Mouse (Mus musculus) embryonic facial prominence, embryonic 12.5 days (tissue): ENCODE results near the gene Krcc1. TPM values are rescaled to one million over a fixed set of nuclear protein-coding genes. Genes with fewer than 3 reads are reported as not detected.
"Not testable (repeated sequence)": the region's sequence is repeated elsewhere in the genome, so short reads cannot be mapped to it uniquely, and the experiment has no call there.

Experiments used
- ATAC-seq: fragments of 200-750 bp; cut with Nextera tagmentation; 2 replicates; pipeline ENCODE4 v1.8.0; 2017; ENCODE audit not compliant: insufficient number of reproducible peaks, insufficient read depth, low FRiP score, low TSS enrichment
- H3K27ac ChIP-seq: fragments of 300-500 bp; sonication (generic); 2 replicates; pipeline ENCODE4 v1.5.1; 2016; ENCODE audit warnings: mild to moderate bottlenecking
- H3K27me3 ChIP-seq: fragments of 300-500 bp; sonication (generic); 2 replicates; pipeline ENCODE4 v1.6.1; 2016; ENCODE audit warnings: mild to moderate bottlenecking, moderate library complexity
- H3K36me3 ChIP-seq: fragments of 300-500 bp; sonication (generic); 2 replicates; pipeline ENCODE4 v1.6.1; 2016; ENCODE audit warnings: mild to moderate bottlenecking
- H3K4me1 ChIP-seq: fragments of 300-500 bp; sonication (generic); 2 replicates; pipeline ENCODE4 v1.6.1; 2016
- H3K4me2 ChIP-seq: fragments of 300-500 bp; sonication (generic); replicated peaks from 2 replicates; pipeline ENCODE4 v1.6.1; 2016; ENCODE audit warnings: mild to moderate bottlenecking, moderate library complexity
- H3K4me3 ChIP-seq: fragments of 300-500 bp; sonication (generic); 2 replicates; pipeline ENCODE4 v1.5.1; 2016; ENCODE audit warnings: mild to moderate bottlenecking
- H3K9ac ChIP-seq: fragments of 300-500 bp; sonication (generic); 2 replicates; pipeline ENCODE4 v1.6.1; 2016; ENCODE audit warnings: mild to moderate bottlenecking, moderate library complexity
- H3K9me3 ChIP-seq: fragments of 300-500 bp; sonication (generic); 2 replicates; pipeline ENCODE4 v1.6.1; 2016; ENCODE audit warnings: mild to moderate bottlenecking, moderate library complexity
- WGBS: fragments of 180-500 bp; shearing (Covaris S2); methylation state at CpG from one replicate; pipeline ENCODE4 v1.1.7; 2016; 5-methylcytosine and 5-hydroxymethylcytosine counted together
- polyA plus RNA-seq: library from polyadenylated mRNA; unstranded; fragments of >200 nt; fragmentation: Nextera tagmentation; extraction: Ambion mirVana; gene quantifications from 2 replicates; pipeline ENCODE4 v1.2.1, GENCODE M21; 2016

Krcc1 gene
- polyA plus RNA-seq, 1 experiment from 2014 or later = 37.3 TPM

DNA sequence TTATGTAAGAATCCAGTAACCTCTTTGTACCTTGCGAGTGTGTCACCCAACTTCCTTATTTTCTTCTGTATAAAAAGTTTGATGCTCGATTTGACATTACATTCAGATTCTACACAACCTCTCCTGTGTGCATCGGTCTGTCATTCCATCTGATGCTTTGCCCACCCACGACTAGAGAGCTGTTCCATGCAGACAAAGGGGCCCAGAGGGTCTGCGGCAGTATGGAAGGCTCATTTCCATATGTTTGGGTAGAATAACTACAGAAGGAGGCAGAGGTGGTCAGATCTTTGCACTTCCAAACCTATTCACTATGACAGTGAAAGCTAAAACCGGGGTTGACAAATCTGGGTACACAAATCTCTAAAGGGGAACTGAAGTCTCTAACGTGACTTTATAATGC, 3.9 kb upstream of the Krcc1 start:
- not testable (repeated sequence) for H3K27me3 ChIP-seq, H3K4me2 ChIP-seq, H3K4me1 ChIP-seq, H3K27ac ChIP-seq, H3K9me3 ChIP-seq, H3K36me3 ChIP-seq, H3K4me3 ChIP-seq, ATAC-seq, H3K9ac ChIP-seq
- 80% methylated on average over 7 of the region's 7 CpGs for WGBS

DNA sequence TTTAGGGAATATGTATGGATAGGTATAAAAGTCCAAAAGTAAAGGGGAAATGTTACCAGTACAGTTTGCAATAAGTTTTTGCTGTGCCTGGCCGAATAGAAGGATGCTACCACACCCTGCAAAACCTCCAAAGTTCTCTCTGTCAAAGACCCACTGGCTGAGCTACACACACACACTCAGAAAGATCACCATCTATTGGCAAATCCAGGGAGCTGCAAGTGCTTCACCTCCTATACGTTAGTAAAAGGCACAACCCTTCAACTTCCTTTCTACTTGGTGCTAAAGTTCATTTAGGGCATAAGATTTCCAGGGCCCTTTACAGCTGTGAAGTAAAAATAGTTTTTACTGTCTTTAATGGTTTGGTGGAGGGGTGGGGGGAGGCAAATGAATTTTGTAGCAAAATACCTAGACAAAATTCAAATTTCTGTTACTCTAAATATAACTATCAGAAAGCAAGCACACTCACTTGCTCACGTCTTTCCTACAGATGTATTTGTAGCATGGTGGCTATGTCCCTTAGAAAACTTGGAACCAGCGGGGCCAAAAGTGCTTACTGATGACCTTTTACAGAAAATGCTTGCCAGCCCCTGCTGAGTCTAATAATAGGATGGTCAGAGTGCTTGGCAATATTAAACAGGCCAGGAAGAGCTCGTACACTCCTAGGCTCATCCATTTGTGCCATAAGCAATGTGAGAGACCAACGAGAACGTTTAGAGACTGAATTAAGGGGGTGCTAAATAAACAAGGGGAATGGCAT, 2.4 kb upstream of the Krcc1 start:
- ATAC-seq = no peak
- 64% methylated on average over 7 of the region's 7 CpGs for WGBS
- Histone ChIP-seq H3K27ac (no peak overlapping the region), H3K4me1 (peaks cover 14% of the 10 kb centered on the region), H3K36me3 (no peaks in the 10 kb centered on the region), H3K4me2 (no peak overlapping the region), H3K27me3 (no peaks in the 10 kb centered on the region), H3K4me3 (no peak overlapping the region), H3K9ac (no peak overlapping the region), H3K9me3 (no peaks in the 10 kb centered on the region)

GRCm38 (mm10) chr6:71269686-71270050, 1.8 kb upstream of the Krcc1 start:
- H3K4me2 ChIP-seq, ATAC-seq, H3K9ac ChIP-seq, H3K27me3 ChIP-seq, H3K4me3 ChIP-seq, H3K27ac ChIP-seq, H3K36me3 ChIP-seq, H3K9me3 ChIP-seq: not testable (repeated sequence)
- 88% methylated on average over 6 of the region's 6 CpGs for WGBS
- peaks cover 14% of the 10 kb centered on the region for H3K4me1 ChIP-seq

GRCm38 (mm10) chr6:71270301-71271056, 998 bp upstream of the Krcc1 start:
- H3K9ac ChIP-seq = 0 out of 2 replicates have a peak overlapping the region, but pooled peaks have one; percentile 19
- WGBS = 37% methylated on average over 13 of the region's 14 CpGs
- peak; percentile 11; the same call in 1 of the 2 replicates for ATAC-seq

DNA sequence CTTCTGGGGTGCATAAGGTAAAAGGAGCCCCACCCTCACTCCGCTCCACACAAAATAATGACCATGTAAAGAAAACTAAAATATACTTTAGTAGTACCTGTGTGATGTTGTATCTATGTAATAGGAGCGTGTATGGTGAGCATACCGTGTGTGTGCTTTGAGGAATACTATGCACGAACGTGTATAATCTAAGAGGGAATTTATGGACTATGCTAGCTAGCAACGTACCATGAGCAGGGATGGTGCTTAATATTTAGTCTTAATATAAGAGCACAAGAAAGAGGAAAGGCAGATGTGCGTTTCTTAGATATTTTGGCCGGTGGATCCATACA, 454 bp upstream of the Krcc1 start:
- ATAC-seq = peak; percentile 70
- H3K4me3 ChIP-seq = peak overlapping the region; percentile 92
- no peaks in the 10 kb centered on the region for H3K9me3 ChIP-seq
- no peaks in the 10 kb centered on the region for H3K36me3 ChIP-seq
- WGBS = 2% methylated on average over 8 of the region's 8 CpGs
- peak overlapping the region; percentile 73 for H3K4me2 ChIP-seq
- H3K4me1 ChIP-seq = peaks cover 14% of the 10 kb centered on the region
- H3K27me3 ChIP-seq = no peaks in the 10 kb centered on the region
- H3K9ac ChIP-seq = 0 out of 2 replicates have a peak overlapping the region, but pooled peaks have one; percentile 19
- peak overlapping the region; percentile 96 for H3K27ac ChIP-seq

More at GRCm38 (mm10) chr6:71270301-71271056, 998 bp upstream of the Krcc1 start:
- Histone ChIP-seq H3K4me1 (peaks cover 14% of the 10 kb centered on the region), H3K9me3 (no peaks in the 10 kb centered on the region), H3K36me3 (no peaks in the 10 kb centered on the region), H3K4me3 (peak overlapping the region; percentile 92), H3K27ac (peak overlapping the region; percentile 96), H3K27me3 (no peaks in the 10 kb centered on the region), H3K4me2 (peak overlapping the region; percentile 73)

GRCm38 (mm10) chr6:71272316-71272741, 852 bp downstream of the Krcc1 start:
- H3K9me3 ChIP-seq = no peaks in the 10 kb centered on the region
- H3K4me1 ChIP-seq = peaks cover 14% of the 10 kb centered on the region
- H3K9ac ChIP-seq = peak overlapping the region; percentile 95
- H3K27me3 ChIP-seq = no peaks in the 10 kb centered on the region
- H3K4me3 ChIP-seq = peak overlapping the region; percentile 92
- peak overlapping the region; percentile 73 for H3K4me2 ChIP-seq
- under 1% methylated on average over 11 of the region's 11 CpGs for WGBS
- H3K36me3 ChIP-seq = no peaks in the 10 kb centered on the region
- no peak for ATAC-seq
- H3K27ac ChIP-seq = peak overlapping the region; percentile 96

- Histone ChIP-seq H3K4me1 (peaks cover 14% of the 10 kb centered on the region), H3K9me3 (no peaks in the 10 kb centered on the region), H3K36me3 (no peaks in the 10 kb centered on the region), H3K4me2 (no peak overlapping the region), H3K27me3 (no peaks in the 10 kb centered on the region), H3K9ac (no peak overlapping the region), H3K4me3 (no peak overlapping the region), H3K27ac (no peak overlapping the region)
- ATAC-seq = no peak
- WGBS = 84% methylated on average over 1 of the region's 1 CpGs
Observed at GRCm38 (mm10) chr6:71273715-71274114, 2.2 kb downstream of the Krcc1 start.

DNA sequence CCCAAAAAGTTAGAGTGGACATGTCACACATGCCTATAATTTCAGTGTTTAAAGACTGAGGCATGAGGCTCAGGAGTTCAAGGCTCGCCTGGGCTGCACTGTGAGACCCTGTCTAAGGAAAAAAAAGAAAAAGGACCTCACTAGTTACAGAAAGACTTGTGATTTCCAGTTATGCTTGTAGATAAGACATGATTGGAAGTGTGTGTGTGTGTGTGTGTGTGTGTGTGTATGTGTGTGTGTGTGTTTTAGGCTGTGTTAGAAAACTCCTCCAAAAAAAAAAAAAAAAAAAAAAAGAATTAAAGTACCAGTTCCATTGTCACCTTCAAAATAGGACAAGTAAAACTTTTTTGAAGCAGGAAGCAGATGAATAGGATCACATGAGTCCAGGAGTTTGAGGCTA, 3.1 kb downstream of the Krcc1 start:
- no peaks in the 10 kb centered on the region for H3K36me3 ChIP-seq
- no peak overlapping the region for H3K4me3 ChIP-seq
- no peaks in the 10 kb centered on the region for H3K9me3 ChIP-seq
- H3K9ac ChIP-seq = no peak overlapping the region
- 100% methylated on average over 1 of the region's 1 CpGs for WGBS
- H3K27me3 ChIP-seq = no peaks in the 10 kb centered on the region
- peaks cover 14% of the 10 kb centered on the region for H3K4me1 ChIP-seq
- H3K27ac ChIP-seq = no peak overlapping the region
- no peak for ATAC-seq
- no peak overlapping the region for H3K4me2 ChIP-seq

DNA sequence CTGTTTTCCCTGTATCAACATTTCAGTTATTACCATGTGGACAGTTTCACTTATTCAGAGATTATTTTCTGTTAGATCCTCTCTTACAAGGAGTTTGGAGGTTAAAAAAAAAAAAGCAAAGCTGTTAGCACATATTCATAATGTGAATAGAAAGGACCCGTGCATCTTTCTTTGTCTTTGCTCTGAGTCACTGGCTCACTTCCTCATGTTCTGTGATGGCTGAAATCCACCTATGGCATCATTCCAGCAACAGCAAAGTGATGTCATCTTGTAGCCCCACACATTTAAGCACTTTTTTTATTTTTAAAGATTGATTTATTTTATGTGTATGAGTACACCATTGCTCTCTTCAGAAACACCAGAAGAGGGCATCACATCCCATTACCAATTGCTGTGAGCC, 7.9 kb downstream of the Krcc1 start:
- no peak overlapping the region for H3K4me2 ChIP-seq
- H3K4me3 ChIP-seq = no peak overlapping the region
- WGBS = 85% methylated on average over 1 of the region's 1 CpGs
- ATAC-seq = no peak
- no peaks in the 10 kb centered on the region for H3K4me1 ChIP-seq
- no peaks in the 10 kb centered on the region for H3K27me3 ChIP-seq
- no peaks in the 10 kb centered on the region for H3K9me3 ChIP-seq
- H3K27ac ChIP-seq = no peak overlapping the region
- H3K36me3 ChIP-seq = peaks cover 5% of the 10 kb centered on the region; the same call in 1 of the 2 replicates
- no peak overlapping the region for H3K9ac ChIP-seq

DNA sequence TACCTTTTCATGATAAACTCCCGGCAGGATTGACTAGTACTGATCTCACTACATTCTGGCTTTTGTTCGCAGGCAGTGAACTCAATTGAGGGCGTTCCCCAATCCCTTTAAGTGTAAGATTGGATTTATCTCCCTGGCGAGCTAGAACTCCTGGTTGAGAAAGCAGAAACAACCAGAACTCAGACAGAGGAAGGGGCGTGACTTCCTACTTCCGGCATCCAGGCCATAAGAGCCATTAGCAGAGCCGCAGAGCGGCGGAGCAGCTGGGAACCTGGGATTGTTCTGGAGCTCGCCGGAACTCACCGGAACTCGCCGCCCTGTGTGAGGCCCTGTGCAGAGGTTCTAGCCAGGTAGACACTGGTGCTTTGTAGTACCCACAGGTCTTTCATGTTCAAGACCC, 22.0 kb downstream of the Krcc1 start:
- ATAC-seq = no peak
- Histone ChIP-seq H3K9me3 (no peaks in the 10 kb centered on the region), H3K27me3 (no peaks in the 10 kb centered on the region), H3K9ac (no peak overlapping the region), H3K4me2 (no peak overlapping the region), H3K4me1 (no peaks in the 10 kb centered on the region), H3K27ac (no peak overlapping the region), H3K36me3 (no peaks in the 10 kb centered on the region), H3K4me3 (no peak overlapping the region)
- 89% methylated on average over 14 of the region's 14 CpGs for WGBS

DNA sequence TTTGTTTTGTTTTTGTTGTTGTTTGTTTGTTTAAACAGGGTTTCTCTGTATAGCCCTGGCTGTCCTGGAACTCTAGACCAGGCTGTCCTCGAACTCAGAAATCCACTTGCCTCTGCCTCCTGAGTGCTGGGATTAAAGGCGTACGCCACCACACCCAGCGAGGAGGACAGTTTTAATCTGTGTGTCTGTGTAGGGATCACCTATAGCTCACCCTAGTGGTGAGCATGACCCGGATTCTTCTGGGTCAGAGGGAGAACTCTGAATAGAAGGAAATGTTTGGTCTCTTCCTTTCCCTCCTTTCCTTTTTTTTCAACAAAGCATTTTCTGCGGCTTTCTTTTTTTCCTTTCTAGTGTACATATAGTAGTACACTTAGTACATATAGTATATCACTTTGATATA, 23.8 kb downstream of the Krcc1 start:
- WGBS = 71% methylated on average over 6 of the region's 6 CpGs
- Histone ChIP-seq H3K4me2 (no peak overlapping the region), H3K27me3 (no peaks in the 10 kb centered on the region), H3K4me1 (no peaks in the 10 kb centered on the region), H3K36me3 (no peaks in the 10 kb centered on the region), H3K9me3 (no peaks in the 10 kb centered on the region), H3K9ac (no peak overlapping the region), H3K27ac (no peak overlapping the region), H3K4me3 (no peak overlapping the region)
- ATAC-seq = no peak

GRCm38 (mm10) chr6:71298051-71298450, 26.6 kb downstream of the Krcc1 start:
- Histone ChIP-seq H3K4me2 (no peak overlapping the region), H3K4me1 (no peaks in the 10 kb centered on the region), H3K27me3 (no peaks in the 10 kb centered on the region), H3K4me3 (no peak overlapping the region), H3K36me3 (no peaks in the 10 kb centered on the region), H3K9me3 (no peaks in the 10 kb centered on the region), H3K27ac (no peak overlapping the region), H3K9ac (no peak overlapping the region)
- 70% methylated on average over 2 of the region's 2 CpGs for WGBS
- no peak for ATAC-seq
